Mouse (Mus musculus) CD8-positive naive resting alpha-beta T cell, adult 57 days (primary cell): ENCODE data around the gene Dld. TPM values are rescaled to one million over a fixed set of nuclear protein-coding genes. Genes with fewer than 3 reads are reported as not detected.

ENCODE experiments used
- total RNA-seq: library from RNA; stranded (reverse); gene quantifications from one replicate; pipeline ENCODE4 v1.2.4, GENCODE M21; 2023

Dld gene
- 48.0 TPM for total RNA-seq

GRCm38 (mm10) chr12:31350944-31351928 lies at the start of gene Dld:
Gene Dld, minus strand, starts transcription at chr12:31351453.

GRCm38 (mm10) chr12:31390571-31390970 lies 39.3 kb upstream of the Dld start, which contains the start of gene Slc26a3:
Gene Slc26a3, plus strand, starts transcription at chr12:31390871.

Other genes with a start within 250 kb of the Dld start
- not detected for gene Gm6993, start 110.7 kb downstream of the Dld start, total RNA-seq
- gene Lamb1, start 86.2 kb downstream of the Dld start, total RNA-seq: 0.09 TPM
- gene Slc26a3, start 39.4 kb upstream of the Dld start, total RNA-seq: not detected
- gene Cbll1, start 148.2 kb upstream of the Dld start, total RNA-seq: 30.6 TPM
- not detected for gene Slc26a4, start 208.5 kb upstream of the Dld start, total RNA-seq